Comparison of ENCODE assay signal across 20 mouse cellular contexts in genomic region chr11:94121501-94121900, GRCm38 (mm10).
"Had no signal": no experiment of that assay in that cellular context is flagged by ENCODE, and none has a peak within 500 bp of the region (broad histone marks: within the 10 kb centered on the region; RNA-seq: fewer than 3 reads in every experiment).

No protein-coding gene starts in this region.

- H3K27me3 ChIP-seq: intestine, embryonic 15.5 days; kidney, embryonic 15.5 days; limb, embryonic 12.5 days; limb, embryonic 15.5 days; megakaryocyte, embryonic 14.5 days; midbrain, embryonic 12.5 days; midbrain, embryonic 15.5 days; neural tube, embryonic 12.5 days; neural tube, embryonic 15.5 days had no signal

- DNase-seq: kidney, adult 11 months; kidney, adult 8-10 months; kidney, postnatal 10 days; kidney, postnatal 36 days; layer of hippocampus, postnatal 36 days; liver, postnatal 0 days; lung, embryonic 14.5 days; thymus, postnatal 25 days had no signal

- H3K4me1 ChIP-seq: intestine, embryonic 15.5 days; kidney, embryonic 15.5 days; limb, embryonic 12.5 days; limb, embryonic 15.5 days; midbrain, embryonic 12.5 days; midbrain, embryonic 15.5 days; neural tube, embryonic 12.5 days; neural tube, embryonic 15.5 days had no signal

- H3K9me3 ChIP-seq: intestine, embryonic 15.5 days; kidney, embryonic 15.5 days; limb, embryonic 12.5 days; limb, embryonic 15.5 days; megakaryocyte, embryonic 14.5 days; midbrain, embryonic 12.5 days; midbrain, embryonic 15.5 days; neural tube, embryonic 12.5 days; neural tube, embryonic 15.5 days had no signal

- H3K4me2 ChIP-seq: intestine, embryonic 15.5 days; kidney, embryonic 15.5 days; limb, embryonic 12.5 days; limb, embryonic 15.5 days; liver, embryonic 11.5 days; lung, embryonic 14.5 days; midbrain, embryonic 12.5 days; midbrain, embryonic 15.5 days; neural tube, embryonic 12.5 days; neural tube, embryonic 15.5 days had no signal

- ATAC-seq: intestine, embryonic 15.5 days; liver, postnatal 0 days; lung, postnatal 0 days; midbrain, embryonic 15.5 days had no signal

- H3K4me3 ChIP-seq: intestine, embryonic 15.5 days; kidney, embryonic 15.5 days; limb, embryonic 12.5 days; limb, embryonic 15.5 days; megakaryocyte, embryonic 14.5 days; midbrain, embryonic 12.5 days; midbrain, embryonic 15.5 days; neural tube, embryonic 12.5 days; neural tube, embryonic 15.5 days had no signal

- H3K27ac ChIP-seq: intestine, embryonic 15.5 days; kidney, embryonic 15.5 days; limb, embryonic 12.5 days; limb, embryonic 15.5 days; liver, embryonic 14.5 days; midbrain, embryonic 12.5 days; midbrain, embryonic 15.5 days; neural tube, embryonic 12.5 days; neural tube, embryonic 15.5 days had no signal

- H3K9ac ChIP-seq: intestine, embryonic 15.5 days; kidney, embryonic 15.5 days; limb, embryonic 12.5 days; limb, embryonic 15.5 days; liver, embryonic 14.5 days; liver, postnatal 0 days; lung, embryonic 14.5 days; midbrain, embryonic 12.5 days; midbrain, embryonic 15.5 days; neural tube, embryonic 12.5 days; neural tube, embryonic 15.5 days had no signal
